Mouse (Mus musculus) ES-E14 (cell line): Measurements from ENCODE around the gene Gm8122.
"Not testable (repeated sequence)": the region's sequence is repeated elsewhere in the genome, so short reads cannot be mapped to it uniquely, and the experiment has no call there.

Source experiments
- CHD2 ChIP-seq: IDR thresholded peaks from 2 replicates; pipeline ENCODE4 v1.6.1; 2014; ENCODE audit warnings: mild to moderate bottlenecking, low read depth, low read length, inconsistent platforms
- HCFC1 ChIP-seq: IDR thresholded peaks from 2 replicates; pipeline ENCODE4 v1.6.1; 2012; ENCODE audit warnings: low read length, inconsistent platforms, borderline replicate concordance; ENCODE audit not compliant: insufficient read depth
- MAFK ChIP-seq: IDR thresholded peaks from 2 replicates; pipeline ENCODE4 v1.6.1; 2014; ENCODE audit warnings: mild to moderate bottlenecking, low read depth, low read length, inconsistent platforms; ENCODE audit not compliant: insufficient read depth
- ZC3H11A ChIP-seq: IDR thresholded peaks from 2 replicates; pipeline ENCODE4 v1.6.1; 2012; ENCODE audit warnings: low read depth, mild to moderate bottlenecking, inconsistent platforms, low read length, borderline replicate concordance
- ZNF384 ChIP-seq: IDR thresholded peaks from 2 replicates; pipeline ENCODE4 v1.6.1; 2012; ENCODE audit warnings: low read depth, low read length, inconsistent platforms

DNA sequence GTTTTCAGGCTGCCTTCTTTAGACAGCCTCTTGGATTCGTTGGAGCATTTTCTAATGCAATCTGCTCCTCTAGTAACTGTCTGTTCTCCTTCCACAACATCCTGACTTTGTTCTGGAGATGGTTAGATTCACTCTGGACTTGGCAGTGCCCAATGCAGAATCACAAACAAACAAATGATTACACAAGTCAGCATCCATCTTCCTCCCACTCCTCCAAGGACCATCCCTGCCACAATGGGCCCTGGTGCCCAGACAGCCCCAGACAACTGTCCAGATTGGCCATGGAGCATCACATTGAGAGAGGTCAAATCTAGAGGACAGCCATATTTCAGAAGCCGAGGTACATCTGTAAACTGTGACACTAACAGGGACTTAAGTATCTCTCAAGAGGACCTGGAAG lies 42.4 kb upstream of the Gm8122 start:
- TF ChIP-seq HCFC1, MAFK, ZC3H11A, CHD2, ZNF384: not testable (repeated sequence)
